Mouse (Mus musculus): Measurements from ENCODE around the gene Nid1. TPM values are rescaled to one million over a fixed set of nuclear protein-coding genes. Genes with fewer than 3 reads are reported as not detected.
"Not testable (repeated sequence)": the region's sequence is repeated elsewhere in the genome, so short reads cannot be mapped to it uniquely, and the experiment has no call there.

The Nid1 gene
- polyA plus RNA-seq (2014; fragmentation: Nextera tagmentation; extraction: Ambion mirVana), result 28.3 and 32.2 TPM in 2 replicates

GRCm38 (mm10) chr13:13437460-13438015, at the start of gene Nid1:
TSS of gene Nid1 (plus strand) at chr13:13437551.
- Histone ChIP-seq H3K4me2 (ENCODE audit: low read depth, severe bottlenecking) (peak within 1 kb of the TSS; percentile 22; the same call in 1 of the 2 replicates), H3K4me3 (ENCODE audit: low read depth, low read length) (peak within 1 kb of the TSS; percentile 12; the same call in 1 of the 2 replicates)
- peak; percentile 83 for ATAC-seq (ENCODE audit: insufficient number of reproducible peaks, low FRiP score, low TSS enrichment, low read depth)
- H3K9me3 ChIP-seq (ENCODE audit: control insufficient read depth, low read length); DNase-seq (ENCODE audit: low spot score); H3K27me3 ChIP-seq (ENCODE audit: control insufficient read depth, insufficient read depth, low read length); H3K27ac ChIP-seq (replicated peaks; ENCODE audit: low read depth, low read length); H3K36me3 ChIP-seq (ENCODE audit: control insufficient read depth, insufficient read depth, low read length); H3K4me1 ChIP-seq (ENCODE audit: control insufficient read depth, insufficient read depth, low read length); H3K9ac ChIP-seq (ENCODE audit: low read length): not testable (repeated sequence)
- WGBS, result 0% methylated on average over 19 of the region's 39 CpGs

- not testable (repeated sequence) for H3K9ac ChIP-seq (ENCODE audit: low read length)
Observed at GRCm38 (mm10) chr13:13393228-13394095, 43.9 kb upstream of the Nid1 start, which contains the start of gene Gpr137b. TSS of gene Gpr137b (minus strand) at chr13:13394014.

DNA sequence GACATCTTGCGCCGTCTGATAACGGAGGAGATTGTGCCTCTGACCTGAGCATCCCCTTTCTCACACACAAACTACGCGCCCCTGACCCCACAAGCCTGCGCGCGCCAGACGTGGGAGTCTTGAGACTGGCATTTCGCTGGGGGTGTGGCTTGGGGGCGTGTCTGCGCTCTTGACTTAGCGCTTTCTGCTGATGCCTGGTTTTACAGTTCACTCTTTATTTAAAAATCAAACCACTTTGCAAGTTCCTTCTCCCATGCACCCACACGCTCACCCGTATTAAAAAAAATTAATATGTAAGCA, 43.3 kb upstream of the Nid1 start:
- not testable (repeated sequence) for H3K9me3 ChIP-seq (ENCODE audit: control insufficient read depth, low read length); H3K4me1 ChIP-seq (ENCODE audit: control insufficient read depth, insufficient read depth, low read length); H3K9ac ChIP-seq (ENCODE audit: low read length); H3K27me3 ChIP-seq (ENCODE audit: control insufficient read depth, insufficient read depth, low read length); H3K36me3 ChIP-seq (ENCODE audit: control insufficient read depth, insufficient read depth, low read length); H3K27ac ChIP-seq (replicated peaks; ENCODE audit: low read depth, low read length)
- Histone ChIP-seq H3K4me3 (ENCODE audit: low read depth, low read length) (peak overlapping the region; percentile 28), H3K4me2 (ENCODE audit: low read depth, severe bottlenecking) (peak overlapping the region; percentile 36)
- peak; percentile 71 for DNase-seq (ENCODE audit: low spot score)
- ATAC-seq (ENCODE audit: insufficient number of reproducible peaks, low FRiP score, low TSS enrichment, low read depth), result peak; percentile 58
- WGBS, result under 1% methylated on average over 11 of the region's 15 CpGs

More at GRCm38 (mm10) chr13:13393228-13394095, 43.9 kb upstream of the Nid1 start, which contains the start of gene Gpr137b:
- peak within 1 kb of the TSS; percentile 36 for H3K4me2 ChIP-seq (ENCODE audit: low read depth, severe bottlenecking)
- H3K36me3 ChIP-seq (ENCODE audit: control insufficient read depth, insufficient read depth, low read length); H3K27me3 ChIP-seq (ENCODE audit: control insufficient read depth, insufficient read depth, low read length); H3K4me1 ChIP-seq (ENCODE audit: control insufficient read depth, insufficient read depth, low read length); H3K9me3 ChIP-seq (ENCODE audit: control insufficient read depth, low read length); H3K27ac ChIP-seq (replicated peaks; ENCODE audit: low read depth, low read length): not testable (repeated sequence)
- peak; percentile 59 for DNase-seq (ENCODE audit: low spot score)
- peak; percentile 86 for ATAC-seq (ENCODE audit: insufficient number of reproducible peaks, low FRiP score, low TSS enrichment, low read depth)
- peak within 1 kb of the TSS; percentile 28 for H3K4me3 ChIP-seq (ENCODE audit: low read depth, low read length)
- WGBS, result 0% methylated on average over 45 of the region's 78 CpGs

- not testable (repeated sequence) for H3K4me2 ChIP-seq (ENCODE audit: low read depth, severe bottlenecking); ATAC-seq (ENCODE audit: insufficient number of reproducible peaks, low FRiP score, low TSS enrichment, low read depth); H3K9ac ChIP-seq (ENCODE audit: low read length); H3K9me3 ChIP-seq (ENCODE audit: control insufficient read depth, low read length); H3K36me3 ChIP-seq (ENCODE audit: control insufficient read depth, insufficient read depth, low read length); H3K4me1 ChIP-seq (ENCODE audit: control insufficient read depth, insufficient read depth, low read length); DNase-seq (ENCODE audit: low spot score); H3K27ac ChIP-seq (replicated peaks; ENCODE audit: low read depth, low read length); H3K27me3 ChIP-seq (ENCODE audit: control insufficient read depth, insufficient read depth, low read length); H3K4me3 ChIP-seq (ENCODE audit: low read depth, low read length)
- 82% methylated on average over 3 of the region's 3 CpGs for WGBS
Observed at GRCm38 (mm10) chr13:13400851-13401250, 36.5 kb upstream of the Nid1 start.

DNA sequence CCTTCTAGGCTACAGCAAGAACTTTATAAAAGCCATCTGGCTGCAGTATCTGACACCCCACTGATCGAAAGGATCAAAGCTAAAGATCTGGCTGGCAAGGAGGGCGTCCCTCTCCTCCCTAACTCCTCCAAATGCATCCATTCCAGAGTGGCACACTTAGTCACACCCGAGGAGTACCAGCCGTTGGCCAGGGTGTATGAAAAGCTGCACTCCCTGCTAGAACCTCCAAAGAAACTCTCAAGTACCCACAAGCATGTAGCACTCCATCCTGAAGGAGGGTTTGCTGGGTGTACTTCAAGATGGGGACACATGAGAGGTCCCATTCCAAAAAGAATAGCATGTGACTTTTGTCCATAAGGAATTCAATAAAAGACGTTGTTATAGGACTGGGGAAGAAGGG, 34.5 kb upstream of the Nid1 start:
- H3K27me3 ChIP-seq (ENCODE audit: control insufficient read depth, insufficient read depth, low read length); H3K4me2 ChIP-seq (ENCODE audit: low read depth, severe bottlenecking); H3K36me3 ChIP-seq (ENCODE audit: control insufficient read depth, insufficient read depth, low read length); H3K4me3 ChIP-seq (ENCODE audit: low read depth, low read length); H3K27ac ChIP-seq (replicated peaks; ENCODE audit: low read depth, low read length); H3K4me1 ChIP-seq (ENCODE audit: control insufficient read depth, insufficient read depth, low read length); H3K9me3 ChIP-seq (ENCODE audit: control insufficient read depth, low read length); H3K9ac ChIP-seq (ENCODE audit: low read length); ATAC-seq (ENCODE audit: insufficient number of reproducible peaks, low FRiP score, low TSS enrichment, low read depth); DNase-seq (ENCODE audit: low spot score): not testable (repeated sequence)
- 66% methylated on average over 5 of the region's 5 CpGs for WGBS

DNA sequence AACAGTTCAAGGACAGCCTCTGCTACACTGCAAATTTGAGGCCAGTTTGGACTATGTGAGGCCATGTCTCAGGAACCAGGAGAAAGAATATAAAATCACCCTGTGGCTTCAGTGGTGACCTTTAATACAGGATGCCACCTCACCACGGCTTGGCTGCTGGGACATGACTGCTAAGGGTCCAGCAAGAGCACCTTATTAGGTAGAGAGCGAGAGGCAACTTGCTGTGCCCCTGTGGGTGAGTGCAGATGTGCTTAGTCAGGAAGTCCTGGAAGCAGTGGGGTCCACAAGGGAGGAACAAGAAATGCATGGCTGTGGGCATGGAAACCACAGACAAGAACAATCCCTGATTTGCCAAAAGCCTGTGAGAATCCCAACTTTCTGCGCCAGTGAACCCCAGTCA, 34.0 kb upstream of the Nid1 start:
- H3K9me3 ChIP-seq (ENCODE audit: control insufficient read depth, low read length); H3K4me3 ChIP-seq (ENCODE audit: low read depth, low read length); H3K27me3 ChIP-seq (ENCODE audit: control insufficient read depth, insufficient read depth, low read length); H3K4me1 ChIP-seq (ENCODE audit: control insufficient read depth, insufficient read depth, low read length); H3K36me3 ChIP-seq (ENCODE audit: control insufficient read depth, insufficient read depth, low read length); H3K9ac ChIP-seq (ENCODE audit: low read length); H3K4me2 ChIP-seq (ENCODE audit: low read depth, severe bottlenecking); DNase-seq (ENCODE audit: low spot score); ATAC-seq (ENCODE audit: insufficient number of reproducible peaks, low FRiP score, low TSS enrichment, low read depth); H3K27ac ChIP-seq (replicated peaks; ENCODE audit: low read depth, low read length): not testable (repeated sequence)
- WGBS, result 86% methylated on average over 2 of the region's 3 CpGs

DNA sequence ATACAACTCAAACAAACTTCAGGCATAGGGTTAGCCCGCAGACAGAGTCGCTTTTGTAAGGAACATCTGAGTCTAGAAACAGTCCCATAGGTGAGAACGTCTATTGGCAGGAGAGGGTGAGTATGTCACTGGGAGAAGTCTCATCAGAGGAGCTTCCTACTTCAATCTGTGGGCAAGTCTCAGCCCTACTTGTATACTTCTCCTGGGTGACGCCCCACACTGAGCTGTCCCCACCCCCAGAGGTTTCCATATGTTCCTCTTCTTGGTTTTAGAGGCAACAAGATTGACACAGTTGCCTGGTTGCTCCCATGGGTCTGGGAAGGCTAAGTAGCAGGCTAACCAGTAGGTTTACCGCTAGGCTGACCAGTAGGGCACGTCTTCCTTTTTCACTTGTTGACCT, 33.5 kb upstream of the Nid1 start:
- H3K4me3 ChIP-seq (ENCODE audit: low read depth, low read length); H3K27me3 ChIP-seq (ENCODE audit: control insufficient read depth, insufficient read depth, low read length); DNase-seq (ENCODE audit: low spot score); H3K4me2 ChIP-seq (ENCODE audit: low read depth, severe bottlenecking); H3K9ac ChIP-seq (ENCODE audit: low read length); H3K27ac ChIP-seq (replicated peaks; ENCODE audit: low read depth, low read length); ATAC-seq (ENCODE audit: insufficient number of reproducible peaks, low FRiP score, low TSS enrichment, low read depth); H3K9me3 ChIP-seq (ENCODE audit: control insufficient read depth, low read length); H3K36me3 ChIP-seq (ENCODE audit: control insufficient read depth, insufficient read depth, low read length); H3K4me1 ChIP-seq (ENCODE audit: control insufficient read depth, insufficient read depth, low read length): not testable (repeated sequence)
- 89% methylated on average over 3 of the region's 6 CpGs for WGBS

- H3K4me2 ChIP-seq (ENCODE audit: low read depth, severe bottlenecking); H3K27me3 ChIP-seq (ENCODE audit: control insufficient read depth, insufficient read depth, low read length); H3K9ac ChIP-seq (ENCODE audit: low read length); H3K36me3 ChIP-seq (ENCODE audit: control insufficient read depth, insufficient read depth, low read length); H3K4me3 ChIP-seq (ENCODE audit: low read depth, low read length); H3K9me3 ChIP-seq (ENCODE audit: control insufficient read depth, low read length); H3K27ac ChIP-seq (replicated peaks; ENCODE audit: low read depth, low read length); H3K4me1 ChIP-seq (ENCODE audit: control insufficient read depth, insufficient read depth, low read length); ATAC-seq (ENCODE audit: insufficient number of reproducible peaks, low FRiP score, low TSS enrichment, low read depth); DNase-seq (ENCODE audit: low spot score): not testable (repeated sequence)
- WGBS, result 89% methylated on average over 5 of the region's 6 CpGs
Observed at GRCm38 (mm10) chr13:13404517-13405155, 32.7 kb upstream of the Nid1 start.

All from limb, embryonic 11.5 days (tissue).